Mouse (Mus musculus) MEL (cell line): ENCODE measurements at regions not wholly inside any gene's neighbourhood (a gene's known extent, or its start where the extent isn't known, plus 50 kb on each side); places are given as distances from the start of the nearest gene placed in this dataset.

Experiments used
- EP300 ChIP-seq, 2 experiments: IDR thresholded peaks; 2 replicates each; pipeline ENCODE4 v1.6.1; 2011; ENCODE audit warnings: improper control_type of control experiment in 2 of 2, low read length in 2 of 2, low read depth in 1 of 2, mild to moderate bottlenecking in 1 of 2
- JUND ChIP-seq: IDR thresholded peaks from 2 replicates; pipeline ENCODE4 v1.6.1; 2011; ENCODE audit warnings: low read depth, mild to moderate bottlenecking, improper control_type of control experiment, low read length
- MAX ChIP-seq: IDR thresholded peaks from 2 replicates; pipeline ENCODE4 v1.6.1; 2011; ENCODE audit warnings: low read length, improper control_type of control experiment
- NRF1 ChIP-seq: IDR thresholded peaks from 2 replicates; pipeline ENCODE4 v1.6.1; 2014; ENCODE audit warnings: low read depth, mild to moderate bottlenecking, inconsistent platforms, low read length, improper control_type of control experiment, moderate library complexity; ENCODE audit not compliant: poor library complexity, insufficient read depth, severe bottlenecking
- RCOR1 ChIP-seq: IDR thresholded peaks from 2 replicates; pipeline ENCODE4 v1.6.1; 2012; ENCODE audit warnings: low read depth, mild to moderate bottlenecking, inconsistent platforms, low read length, improper control_type of control experiment
- SIN3A ChIP-seq: IDR thresholded peaks from 2 replicates; pipeline ENCODE4 v1.6.1; 2012; ENCODE audit warnings: low read length, improper control_type of control experiment, inconsistent platforms
- UBTF ChIP-seq: IDR thresholded peaks from 2 replicates; pipeline ENCODE4 v1.6.1; 2012; ENCODE audit warnings: low read depth, mild to moderate bottlenecking, inconsistent platforms, low read length, improper control_type of control experiment, moderate library complexity, borderline replicate concordance; ENCODE audit not compliant: insufficient read depth

- TF ChIP-seq JUND = no peak
- TF ChIP-seq RCOR1 = no peak
- no peak for TF ChIP-seq NRF1
- no peak for TF ChIP-seq MAX
- TF ChIP-seq UBTF = no peak
- no peak for TF ChIP-seq EP300 (IDR thresholded peaks at IDR 0.05; ENCODE audit: low read depth in 1 of 2, low read length in 2 of 2)
- TF ChIP-seq SIN3A = no peak
These were observed 140.6 kb upstream of the H2al1a start for GRCm38 (mm10) chrX:11158416-11158815.
